Mouse (Mus musculus) E14TG2a.4 (cell line): ENCODE measurements around the gene Setd5.

Experiments
- H3K27me3 ChIP-seq: 2 replicates; pipeline ENCODE4 v1.6.1; 2014; ENCODE audit warnings: low read length, control low read depth; ENCODE audit not compliant: insufficient read depth
- H3K36me3 ChIP-seq: 2 replicates; pipeline ENCODE4 v1.6.1; 2014; ENCODE audit warnings: low read length, control low read depth; ENCODE audit not compliant: insufficient read depth
- H3K4me1 ChIP-seq: replicated peaks from 2 replicates; pipeline ENCODE4 v1.6.1; 2014; ENCODE audit warnings: low read depth, low read length, control low read depth
- H3K4me3 ChIP-seq: replicated peaks from 2 replicates; pipeline ENCODE4 v1.5.1; 2014; ENCODE audit warnings: mild to moderate bottlenecking, low read length
- H3K9me3 ChIP-seq: 2 replicates; pipeline ENCODE4 v1.6.1; 2014; ENCODE audit warnings: low read length, control low read depth
- CTCF ChIP-seq: conservative IDR thresholded peaks from 2 replicates; pipeline ENCODE4 v1.5.1; 2014; ENCODE audit warnings: low read length
- NANOG ChIP-seq: IDR thresholded peaks from 2 replicates; pipeline ENCODE4 v1.6.1; 2014; ENCODE audit warnings: borderline replicate concordance, low read length, mixed read lengths
- POU5F1 ChIP-seq: IDR thresholded peaks from 2 replicates; pipeline ENCODE4 v1.6.1; 2014; ENCODE audit warnings: low read length, borderline replicate concordance

Setd5 gene

GRCm38 (mm10) chr6:113069154-113069553 lies 8.0 kb upstream of the Setd5 start:
- no peak overlapping the region for H3K4me3 ChIP-seq
- TF ChIP-seq NANOG (no peak), POU5F1 (no peak), CTCF (no peak)
- peaks cover 39% of the 10 kb centered on the region for H3K4me1 ChIP-seq
- H3K27me3 ChIP-seq: no peaks in the 10 kb centered on the region
- H3K9me3 ChIP-seq: no peaks in the 10 kb centered on the region
- H3K36me3 ChIP-seq: peaks cover 87% of the 10 kb centered on the region

- H3K4me1 ChIP-seq: peaks cover 65% of the 10 kb centered on the region
- H3K9me3 ChIP-seq: no peaks in the 10 kb centered on the region
- H3K4me3 ChIP-seq: peak overlapping the region; percentile 98
- peaks cover 43% of the 10 kb centered on the region for H3K36me3 ChIP-seq
- no peaks in the 10 kb centered on the region for H3K27me3 ChIP-seq
- TF ChIP-seq POU5F1: no peak
- TF ChIP-seq NANOG: no peak
- no peak for TF ChIP-seq CTCF
These were observed 1.9 kb upstream of the Setd5 start for GRCm38 (mm10) chr6:113075261-113075660.

- Histone ChIP-seq H3K36me3 (peaks cover 34% of the 10 kb centered on the region), H3K4me3 (peak overlapping the region; percentile 98), H3K27me3 (no peaks in the 10 kb centered on the region), H3K9me3 (no peaks in the 10 kb centered on the region), H3K4me1 (peaks cover 67% of the 10 kb centered on the region)
- TF ChIP-seq NANOG (no peak), CTCF (no peak), POU5F1 (no peak)
These were observed 1.0 kb upstream of the Setd5 start for GRCm38 (mm10) chr6:113076012-113076685.

- no peaks in the 10 kb centered on the region for H3K27me3 ChIP-seq
- H3K4me1 ChIP-seq: peaks cover 73% of the 10 kb centered on the region
- H3K4me3 ChIP-seq: peak overlapping the region; percentile 98
- H3K9me3 ChIP-seq: no peaks in the 10 kb centered on the region
- TF ChIP-seq CTCF (no peak), POU5F1 (no peak), NANOG (no peak)
- H3K36me3 ChIP-seq: peaks cover 29% of the 10 kb centered on the region
These were observed 435 bp downstream of the Setd5 start for GRCm38 (mm10) chr6:113077569-113078030.

GRCm38 (mm10) chr6:113078031-113078721 lies 1.0 kb downstream of the Setd5 start:
- Histone ChIP-seq H3K27me3 (no peaks in the 10 kb centered on the region), H3K4me3 (peak overlapping the region; percentile 98), H3K4me1 (peaks cover 73% of the 10 kb centered on the region), H3K9me3 (no peaks in the 10 kb centered on the region), H3K36me3 (peaks cover 33% of the 10 kb centered on the region)
- TF ChIP-seq NANOG: no peak
- no peak for TF ChIP-seq CTCF
- TF ChIP-seq POU5F1: no peak

GRCm38 (mm10) chr6:113079492-113079891 lies 2.3 kb downstream of the Setd5 start:
- H3K27me3 ChIP-seq: no peaks in the 10 kb centered on the region
- H3K4me1 ChIP-seq: peaks cover 73% of the 10 kb centered on the region
- H3K36me3 ChIP-seq: peaks cover 33% of the 10 kb centered on the region
- H3K4me3 ChIP-seq: peak overlapping the region; percentile 98
- TF ChIP-seq CTCF (no peak), POU5F1 (no peak), NANOG (no peak)
- no peaks in the 10 kb centered on the region for H3K9me3 ChIP-seq

- no peaks in the 10 kb centered on the region for H3K27me3 ChIP-seq
- no peaks in the 10 kb centered on the region for H3K9me3 ChIP-seq
- peak overlapping the region; percentile 30 for H3K4me3 ChIP-seq
- H3K4me1 ChIP-seq: peaks cover 82% of the 10 kb centered on the region
- peaks cover 30% of the 10 kb centered on the region for H3K36me3 ChIP-seq
- TF ChIP-seq NANOG: no peak
- no peak for TF ChIP-seq POU5F1
- no peak for TF ChIP-seq CTCF
These were observed 5.1 kb downstream of the Setd5 start for GRCm38 (mm10) chr6:113082229-113082628.

- H3K36me3 ChIP-seq: peaks cover 24% of the 10 kb centered on the region
- H3K9me3 ChIP-seq: no peaks in the 10 kb centered on the region
- H3K4me1 ChIP-seq: peaks cover 76% of the 10 kb centered on the region
- TF ChIP-seq NANOG (no peak), POU5F1 (no peak), CTCF (no peak)
- no peaks in the 10 kb centered on the region for H3K27me3 ChIP-seq
- no peak overlapping the region for H3K4me3 ChIP-seq
These were observed 7.4 kb downstream of the Setd5 start for GRCm38 (mm10) chr6:113084590-113084989.

GRCm38 (mm10) chr6:113093206-113093605 lies 16.0 kb downstream of the Setd5 start:
- H3K36me3 ChIP-seq: peaks cover 3% of the 10 kb centered on the region; the same call in 1 of the 2 replicates
- no peak for TF ChIP-seq POU5F1
- TF ChIP-seq NANOG: no peak
- no peak for TF ChIP-seq CTCF
- H3K27me3 ChIP-seq: no peaks in the 10 kb centered on the region
- no peak overlapping the region for H3K4me3 ChIP-seq
- H3K9me3 ChIP-seq: no peaks in the 10 kb centered on the region
- peaks cover 42% of the 10 kb centered on the region for H3K4me1 ChIP-seq
